Mouse (Mus musculus) lung, postnatal 36 days (tissue): ENCODE data around the gene Gm20388.

ENCODE experiments used
- DNase-seq: peaks from one replicate; pipeline ENCODE4 v3.0.0; 2022; ENCODE audit warnings: mixed read lengths

The Gm20388 gene

DNA sequence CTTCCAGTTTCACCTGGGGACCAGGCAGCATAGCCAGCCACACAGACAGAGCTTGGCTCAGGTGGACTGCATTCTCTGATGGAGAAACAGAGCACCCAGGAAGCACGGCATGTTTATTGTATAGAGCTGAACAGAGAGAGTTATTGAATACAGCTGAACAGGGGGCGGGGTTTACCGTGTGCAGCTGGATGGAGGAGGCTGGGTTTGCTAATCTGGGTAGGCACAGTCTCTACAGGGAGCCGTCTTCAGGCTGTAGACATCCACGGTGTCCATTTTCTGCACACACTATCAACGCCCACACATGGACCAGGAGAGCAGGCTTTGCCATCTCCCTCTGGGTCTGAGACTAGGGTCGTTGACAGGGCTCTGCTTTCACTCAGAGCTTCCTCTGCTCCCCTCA lies 2363.2 kb downstream of the Gm20388 start:
- DNase-seq, result no peak

GRCm38 (mm10) chr8:122274651-122275391 lies 2364.2 kb downstream of the Gm20388 start:
- DNase-seq, result no peak

DNA sequence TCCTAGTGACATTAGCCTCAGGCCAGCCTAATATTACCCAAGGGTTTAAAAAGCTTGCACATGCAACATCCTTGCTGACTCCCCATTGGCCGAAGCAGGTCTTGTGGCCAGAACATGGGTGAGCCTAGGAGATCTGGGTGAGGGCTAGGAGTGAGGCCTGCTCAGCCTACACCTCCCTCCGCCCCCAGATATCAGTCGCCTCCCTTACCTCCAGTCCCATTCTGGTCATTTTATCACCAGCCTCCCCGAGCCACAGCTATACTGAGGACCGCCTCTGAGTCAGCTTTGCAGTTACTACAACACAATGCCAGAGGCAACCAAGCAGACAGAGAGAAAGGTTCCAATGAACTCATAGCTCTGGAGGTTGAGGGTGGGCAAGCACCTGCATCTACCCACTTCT lies 2365.7 kb downstream of the Gm20388 start:
- DNase-seq, result no peak

DNA sequence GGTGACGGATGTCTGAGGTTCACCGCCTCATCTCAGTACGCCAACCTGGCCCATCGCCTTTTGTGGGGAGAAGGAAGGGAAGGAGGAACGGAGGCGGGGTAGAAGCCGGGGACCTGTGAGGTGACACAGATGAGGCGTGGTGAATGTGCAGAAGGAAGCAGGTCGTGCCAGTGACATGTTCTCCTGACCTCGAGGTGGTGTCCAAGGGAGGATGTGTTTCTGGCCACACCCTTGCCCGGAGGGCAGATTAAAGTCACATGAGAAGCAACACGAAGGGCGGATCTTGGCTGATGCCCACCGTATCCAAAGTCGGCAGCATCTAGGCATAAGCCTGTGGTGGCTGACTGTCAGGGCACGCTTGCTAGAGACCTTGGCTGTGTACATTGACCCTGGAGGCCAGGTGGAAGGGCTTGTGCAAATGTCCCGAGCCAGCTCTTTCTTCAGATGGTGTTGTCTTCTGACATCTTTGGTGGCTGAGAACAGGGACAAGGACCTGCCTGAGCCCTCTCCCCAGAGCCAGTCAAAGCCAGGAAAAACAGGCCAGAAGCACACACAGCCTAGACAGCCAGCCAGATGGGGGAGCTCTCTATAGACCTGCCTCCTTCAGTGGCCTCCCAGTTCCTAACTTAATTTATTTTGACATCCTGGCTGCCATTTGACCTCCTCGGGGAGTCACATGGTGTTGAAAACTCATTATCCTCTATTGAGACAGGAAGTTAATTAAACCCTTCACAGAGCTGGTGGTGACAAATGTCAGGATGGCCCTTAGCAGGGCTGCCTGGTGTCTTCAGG lies 2366.8 kb downstream of the Gm20388 start:
- DNase-seq, result no peak

DNA sequence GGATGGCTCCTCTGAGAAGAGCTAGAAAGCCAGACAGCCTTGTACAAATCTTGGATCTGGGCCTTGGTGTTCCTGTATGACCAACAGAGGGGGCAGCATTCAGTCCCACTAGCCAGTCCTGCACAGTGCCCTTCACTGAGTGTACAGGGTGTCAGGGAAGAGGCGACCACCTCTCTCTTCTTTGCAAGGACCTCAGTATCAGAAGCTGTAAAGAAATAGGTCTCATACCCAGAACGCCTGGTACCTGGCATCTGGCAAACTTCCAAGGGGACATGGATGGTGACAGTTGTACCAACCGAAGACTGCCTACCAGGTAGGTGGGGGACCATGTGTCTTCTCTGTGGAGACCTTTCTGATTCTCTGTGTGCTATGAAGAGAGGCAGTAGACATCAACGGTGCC lies 2369.5 kb downstream of the Gm20388 start:
- no peak for DNase-seq

DNA sequence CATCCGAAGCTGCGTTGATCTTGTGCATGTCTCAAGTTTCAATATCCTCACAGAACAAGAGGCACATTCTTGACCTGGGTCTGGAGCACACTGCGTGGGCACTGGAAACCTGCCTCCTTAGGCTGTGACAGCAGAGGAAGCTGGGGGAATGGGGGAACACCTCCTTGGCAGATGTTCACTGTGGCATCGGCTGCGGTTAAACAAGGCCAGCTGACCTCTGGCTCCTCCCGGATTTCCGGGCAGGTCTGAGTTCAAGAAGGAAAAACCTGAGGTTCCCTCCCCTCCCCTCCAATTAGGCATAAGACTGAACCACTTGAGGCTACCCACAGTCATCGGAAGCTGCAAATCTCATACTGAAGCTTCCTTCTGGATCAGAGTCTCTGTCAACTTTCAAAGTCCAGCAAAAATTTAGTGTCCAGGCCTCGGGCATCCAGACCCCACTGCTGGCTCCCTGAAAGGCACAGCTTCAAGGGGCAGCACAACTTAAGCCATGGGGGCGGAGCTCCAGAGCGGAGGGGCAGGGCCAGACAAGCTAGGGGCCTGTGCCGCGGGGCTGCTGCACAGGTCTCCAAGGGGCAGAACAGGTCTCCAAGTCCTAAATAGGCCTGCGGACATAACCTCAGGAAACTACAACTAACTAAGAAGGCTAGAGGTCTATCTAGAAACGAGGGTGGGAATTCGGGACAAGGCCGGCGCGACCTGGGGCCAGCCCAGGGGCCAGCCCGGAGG lies 2370.1 kb downstream of the Gm20388 start:
- peak; percentile 83 for DNase-seq

DNA sequence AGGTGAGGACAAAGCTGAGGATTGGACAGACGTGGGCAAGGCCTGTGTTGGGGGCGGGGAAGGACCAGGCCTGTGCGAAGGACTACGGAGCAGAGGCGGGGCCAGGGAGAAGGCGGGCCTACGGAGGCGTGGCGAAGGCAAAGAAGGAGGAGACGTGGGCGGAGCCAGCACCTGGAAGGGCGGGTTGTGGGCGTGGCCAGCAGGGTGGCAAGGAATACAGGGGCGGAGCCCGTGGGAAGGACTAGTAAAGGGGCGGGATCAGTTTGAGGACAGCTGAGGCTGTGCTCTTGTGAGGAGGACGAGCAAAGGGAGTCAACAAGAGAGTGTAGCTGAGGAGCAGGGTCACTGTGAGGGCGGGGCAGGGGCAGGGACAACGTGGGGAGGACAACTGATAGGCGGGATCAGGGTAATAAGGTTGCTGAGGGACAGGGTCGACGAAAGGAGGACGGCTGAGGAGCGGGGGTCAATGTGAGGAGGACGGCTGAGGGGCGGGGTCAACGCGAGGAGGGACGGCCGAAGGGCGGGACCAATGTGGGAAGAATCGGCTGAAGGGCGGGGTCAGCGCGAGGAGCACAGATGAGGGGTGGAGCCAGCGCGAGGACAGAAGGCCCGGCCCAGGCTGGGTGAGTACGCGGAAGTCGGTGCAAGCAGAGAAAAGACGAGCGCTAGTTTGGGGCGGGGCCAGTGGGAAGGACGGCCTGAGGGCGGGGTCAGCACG lies 2370.8 kb downstream of the Gm20388 start:
- DNase-seq, result peak; percentile 99

DNA sequence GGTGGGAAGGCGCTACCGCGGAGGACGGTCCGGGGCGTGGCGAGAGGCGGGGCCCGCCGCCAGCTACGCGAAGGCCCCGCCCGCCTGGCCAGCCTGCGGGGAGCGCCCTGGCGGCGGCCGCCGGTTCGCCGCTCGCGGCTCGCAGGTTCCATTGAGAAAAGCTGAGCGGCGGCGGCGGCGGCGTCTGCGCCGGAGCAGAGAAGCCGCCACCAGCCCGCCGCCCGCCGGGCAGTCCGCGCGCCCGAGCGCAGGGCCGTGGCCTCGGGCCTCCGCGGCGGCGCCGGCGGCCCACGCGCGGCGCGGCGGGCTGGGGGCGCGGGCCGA lies 2371.4 kb downstream of the Gm20388 start, which contains the start of gene Zfpm1:
Zfpm1 (plus strand) TSS at position 107 of the 324 bp plus-strand sequence.
- DNase-seq, result no peak

- peak; percentile 37 for DNase-seq
Observed at GRCm38 (mm10) chr8:122282501-122283355, 2372.1 kb downstream of the Gm20388 start.

DNA sequence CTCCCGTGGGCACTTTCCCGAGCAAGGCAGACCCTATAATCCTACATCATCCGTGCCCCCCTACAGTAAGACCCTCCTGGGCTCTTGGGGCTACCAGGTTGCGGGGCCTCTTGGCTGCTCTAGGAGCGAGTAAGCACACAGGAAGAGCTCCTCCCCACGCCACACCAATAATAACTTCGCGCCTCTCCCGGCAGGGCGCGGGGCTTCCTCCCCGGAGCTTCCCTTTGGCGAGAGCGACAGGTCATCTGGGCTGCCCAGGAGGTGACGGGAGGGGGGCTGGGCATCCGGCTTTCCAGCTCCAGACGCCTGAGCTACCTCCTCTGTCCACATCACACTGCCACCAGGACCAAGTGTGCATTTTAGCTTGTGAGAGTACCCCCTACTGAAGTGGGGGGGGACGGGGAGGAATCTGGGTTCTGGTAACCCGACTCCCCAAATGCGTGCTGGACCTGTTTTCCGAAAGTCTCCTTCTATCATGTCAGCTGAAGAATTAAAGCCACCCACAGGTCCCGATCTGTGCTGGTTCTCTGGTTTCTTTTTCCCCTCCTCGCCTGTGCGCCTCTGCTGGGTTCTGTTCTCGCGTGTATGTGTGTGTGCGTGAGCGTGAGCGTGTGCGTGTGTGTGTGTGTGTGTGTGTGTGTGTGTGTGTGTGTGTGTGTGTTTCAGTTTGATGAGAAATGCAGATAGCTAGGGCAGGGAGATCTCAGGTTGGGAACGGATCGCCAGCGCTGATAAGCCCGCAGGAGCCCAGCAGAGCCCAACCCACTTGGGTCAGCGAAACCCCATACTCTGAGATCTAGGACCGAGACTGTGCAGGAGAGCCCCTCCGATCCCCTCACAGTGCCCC lies 2372.9 kb downstream of the Gm20388 start:
- peak; percentile 87 for DNase-seq

DNA sequence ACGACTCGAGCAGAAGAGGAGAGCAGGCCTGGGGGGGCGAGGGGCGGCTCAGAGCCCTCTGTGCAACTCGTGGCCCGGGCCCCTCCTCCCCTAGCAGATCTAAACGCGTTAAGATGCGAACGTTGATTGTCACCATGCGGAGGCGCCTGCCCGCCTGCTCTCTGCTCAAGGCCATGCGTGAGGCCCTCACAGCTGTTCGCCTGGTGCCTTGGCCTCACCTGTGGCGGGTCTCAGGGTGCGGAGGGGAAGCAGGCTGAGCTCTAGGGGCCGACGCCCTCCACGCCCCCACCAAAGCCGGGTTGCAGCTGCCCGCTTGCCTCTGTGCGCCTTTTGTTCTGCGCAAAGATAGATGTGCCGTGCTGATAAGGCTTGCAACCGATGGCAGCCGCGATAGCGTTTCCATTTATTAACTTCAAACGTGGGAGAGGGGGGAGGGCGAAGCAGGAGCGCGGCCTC lies 2373.6 kb downstream of the Gm20388 start:
- DNase-seq, result peak; percentile 58

- peak; percentile 47 for DNase-seq
Observed at GRCm38 (mm10) chr8:122284659-122285261, 2374.1 kb downstream of the Gm20388 start.

DNA sequence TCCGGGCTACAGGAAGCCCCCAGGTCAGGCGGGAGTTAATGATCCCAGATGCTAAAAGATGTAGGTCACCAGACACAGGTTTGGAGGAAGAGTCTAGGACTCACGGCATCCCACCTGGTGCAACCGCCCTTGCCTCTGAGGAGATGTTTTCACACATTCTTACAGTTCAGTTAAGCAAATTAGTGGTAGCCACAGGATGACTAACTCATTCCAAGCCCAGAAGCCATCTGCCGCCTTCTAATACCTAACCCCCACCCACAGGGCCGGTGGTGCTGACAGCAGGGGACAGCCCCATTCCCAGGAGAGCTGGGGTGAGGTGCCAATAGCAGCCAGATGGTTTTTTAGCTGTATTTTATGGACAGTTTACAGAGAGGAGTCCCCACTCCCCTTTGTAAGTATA lies 2375.1 kb downstream of the Gm20388 start:
- DNase-seq, result no peak

- no peak for DNase-seq
Observed at GRCm38 (mm10) chr8:122286899-122287298, 2376.3 kb downstream of the Gm20388 start.

DNA sequence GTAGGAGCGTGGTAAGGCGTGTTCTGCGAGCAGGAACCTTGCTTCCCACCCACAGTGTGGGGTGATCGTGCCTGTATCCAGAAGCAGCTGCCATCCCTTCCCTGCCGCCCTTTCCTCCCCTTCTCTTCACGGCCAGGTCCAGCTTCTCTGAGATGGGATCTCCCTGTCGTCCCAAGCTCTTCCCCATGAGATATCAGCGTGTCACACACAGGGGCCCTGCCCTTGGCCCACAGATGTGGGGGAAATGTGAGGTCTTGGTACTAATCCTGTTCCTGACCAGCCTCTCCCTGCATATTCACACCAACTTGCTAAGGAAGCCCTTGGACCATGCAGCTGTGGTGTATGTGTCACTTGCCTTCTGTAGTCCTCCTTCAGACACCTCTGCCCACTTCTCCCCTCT lies 2377.1 kb downstream of the Gm20388 start:
- DNase-seq, result no peak

GRCm38 (mm10) chr8:122288344-122288743 lies 2377.7 kb downstream of the Gm20388 start:
- DNase-seq, result no peak

- DNase-seq, result no peak
Observed at GRCm38 (mm10) chr8:122291075-122291474, 2380.4 kb downstream of the Gm20388 start.

DNA sequence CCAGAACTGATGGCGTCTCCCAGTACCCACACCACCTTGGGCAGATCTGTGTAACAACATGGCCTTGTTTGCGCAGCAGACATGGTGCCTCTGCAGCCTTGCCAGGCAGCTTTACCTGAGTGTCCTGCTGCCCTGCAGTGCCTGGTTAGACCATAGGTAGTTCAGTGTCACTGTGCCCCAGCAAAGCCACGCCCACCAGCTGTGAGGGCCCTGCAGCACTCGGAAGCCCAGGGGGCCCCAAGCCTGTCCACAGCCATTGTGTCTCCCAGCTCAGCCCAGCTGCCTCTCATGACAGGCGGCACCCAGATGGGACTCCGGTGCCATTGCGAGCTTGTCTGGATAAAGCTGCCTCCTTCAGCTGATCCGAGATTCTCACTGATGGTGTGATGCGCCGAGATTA lies 2380.9 kb downstream of the Gm20388 start:
- no peak for DNase-seq

GRCm38 (mm10) chr8:122293484-122293883 lies 2382.8 kb downstream of the Gm20388 start:
- no peak for DNase-seq

DNA sequence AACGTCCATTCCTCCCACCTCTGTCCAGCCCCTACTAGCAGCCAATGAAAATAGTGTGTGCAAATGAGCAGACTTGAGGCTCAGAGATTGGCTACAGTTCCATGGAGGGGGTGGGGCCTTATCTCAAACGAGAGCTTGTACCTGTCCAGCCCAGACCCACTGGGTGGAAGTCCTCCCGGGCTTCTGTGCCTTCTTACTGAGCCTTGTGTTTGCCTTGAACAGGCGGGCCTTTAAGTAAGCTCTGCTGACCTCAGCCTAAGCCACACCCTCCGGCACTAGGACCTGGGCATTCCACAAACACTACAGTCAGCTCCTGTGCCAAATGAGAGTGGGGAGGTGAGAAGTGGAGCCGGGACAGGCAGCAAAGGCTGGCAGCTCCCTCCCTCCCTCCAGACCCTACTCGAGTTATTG lies 2383.6 kb downstream of the Gm20388 start:
- DNase-seq, result peak; percentile 95
